Mouse (Mus musculus): ENCODE data around the gene Esrrg. TPM values are rescaled to one million over a fixed set of nuclear protein-coding genes. Genes with fewer than 3 reads are reported as not detected.

The Esrrg gene
- total and polyA plus RNA-seq, 2 experiments from 2014 or later, result 17.1 to 39.8 TPM

DNA sequence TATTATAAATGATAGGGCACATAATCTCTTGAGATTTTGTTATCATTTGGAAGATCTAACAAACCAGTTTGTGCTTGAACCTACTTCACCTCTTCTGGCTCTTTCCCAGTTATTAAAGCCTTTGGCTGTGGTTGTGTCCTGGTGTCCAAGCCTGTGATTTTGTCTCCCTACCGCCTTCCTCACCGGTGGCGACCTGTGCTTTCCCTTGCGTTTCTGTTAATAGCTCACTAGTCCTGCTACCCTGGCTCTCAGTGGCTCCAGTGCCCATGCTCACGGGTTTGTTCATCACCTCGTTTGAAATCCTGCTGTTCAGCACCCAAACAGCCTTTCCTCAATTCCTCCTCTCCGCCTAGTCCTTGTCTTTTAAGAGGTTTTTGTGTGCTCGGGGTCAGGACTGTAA lies 511.2 kb downstream of the Esrrg start:
- no peaks in the 10 kb centered on the region for H3K4me1 ChIP-seq (ENCODE audit: insufficient read depth, low read length)
- H3K4me2 ChIP-seq (ENCODE audit: low read depth, low read length, poor library complexity, severe bottlenecking), result no peak overlapping the region
- no peaks in the 10 kb centered on the region for H3K36me3 ChIP-seq (ENCODE audit: insufficient read depth, low read length)
- no peak for TF ChIP-seq CTCF (IDR thresholded peaks at IDR 0.05)
- no peak overlapping the region for H3K9ac ChIP-seq (replicated peaks; ENCODE audit: low read length, poor library complexity, severe bottlenecking)
- ATAC-seq (ENCODE audit: low FRiP score), result no peak
- H3K4me3 ChIP-seq (ENCODE audit: low read depth, low read length), result no peak overlapping the region
- DNase-seq (ENCODE audit: low spot score), result no peak
- H3K27ac ChIP-seq (ENCODE audit: low read depth, low read length), result no peak overlapping the region
- WGBS, result 89% methylated on average over 8 of the region's 8 CpGs
- no peaks in the 10 kb centered on the region for H3K9me3 ChIP-seq (ENCODE audit: low read length)
- H3K27me3 ChIP-seq (ENCODE audit: insufficient read depth, low read length), result no peaks in the 10 kb centered on the region

DNA sequence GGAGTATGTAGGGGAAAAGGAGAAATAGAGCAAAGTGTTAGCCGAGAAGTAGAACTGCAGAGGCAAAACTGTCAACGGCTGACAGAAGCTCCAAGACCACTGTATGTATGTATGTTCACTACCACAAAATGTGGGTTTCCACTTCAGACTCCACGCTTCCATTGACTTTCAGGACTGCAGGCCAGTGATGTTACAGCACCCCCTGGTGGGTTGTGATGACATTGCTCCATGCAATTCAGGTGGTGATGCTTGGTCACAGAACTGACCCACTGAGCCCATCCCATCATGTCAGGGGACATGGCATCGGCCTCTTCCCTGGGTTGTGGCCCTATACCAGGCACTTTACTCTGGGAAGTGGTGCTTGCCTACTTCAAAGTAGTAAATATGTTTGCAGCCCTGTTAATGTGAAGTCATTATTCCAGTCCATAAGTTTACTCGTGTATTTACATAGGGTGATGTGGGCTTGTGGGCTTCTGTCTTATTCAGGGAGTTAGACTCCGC lies 517.0 kb downstream of the Esrrg start:
- Histone ChIP-seq H3K4me3 (ENCODE audit: low read depth, low read length) (no peak overlapping the region), H3K9ac (replicated peaks; ENCODE audit: low read length, poor library complexity, severe bottlenecking) (no peak overlapping the region), H3K36me3 (ENCODE audit: insufficient read depth, low read length) (no peaks in the 10 kb centered on the region), H3K27me3 (ENCODE audit: insufficient read depth, low read length) (no peaks in the 10 kb centered on the region), H3K9me3 (ENCODE audit: low read length) (no peaks in the 10 kb centered on the region), H3K27ac (ENCODE audit: low read depth, low read length) (no peak overlapping the region), H3K4me1 (ENCODE audit: insufficient read depth, low read length) (no peaks in the 10 kb centered on the region), H3K4me2 (ENCODE audit: low read depth, low read length, poor library complexity, severe bottlenecking) (no peak overlapping the region)
- ATAC-seq (ENCODE audit: low FRiP score), result no peak
- DNase-seq (ENCODE audit: low spot score), result no peak
- peak; percentile 42; the same call in 1 of the 2 replicates for TF ChIP-seq CTCF (IDR thresholded peaks at IDR 0.05)
- WGBS, result 92% methylated on average over 6 of the region's 6 CpGs

DNA sequence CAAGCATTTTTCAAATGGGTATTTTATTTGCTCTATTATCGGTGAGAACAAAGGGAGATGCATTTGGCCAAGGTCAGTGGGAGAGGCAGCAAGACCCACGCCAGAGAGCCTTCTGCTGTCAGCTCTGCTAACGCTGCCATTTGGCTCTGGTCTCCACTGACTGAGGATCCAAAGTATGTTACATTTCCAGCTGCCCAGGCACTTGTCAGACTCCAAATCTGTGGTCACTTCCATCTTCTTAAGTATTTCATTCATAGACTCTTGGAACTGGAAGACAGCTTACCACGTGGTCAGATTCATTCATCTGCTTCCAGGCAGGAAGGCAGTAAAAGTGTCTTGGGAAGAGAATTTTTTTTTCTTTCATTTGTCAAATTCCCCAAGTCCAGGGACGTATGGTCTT lies 527.5 kb downstream of the Esrrg start:
- no peaks in the 10 kb centered on the region for H3K27me3 ChIP-seq (ENCODE audit: insufficient read depth, low read length)
- no peak overlapping the region for H3K4me3 ChIP-seq (ENCODE audit: low read depth, low read length)
- no peaks in the 10 kb centered on the region for H3K9me3 ChIP-seq (ENCODE audit: low read length)
- no peak for TF ChIP-seq CTCF (IDR thresholded peaks at IDR 0.05)
- H3K27ac ChIP-seq (ENCODE audit: low read depth, low read length), result no peak overlapping the region
- no peak overlapping the region for H3K9ac ChIP-seq (replicated peaks; ENCODE audit: low read length, poor library complexity, severe bottlenecking)
- WGBS, result 55% methylated on average over 5 of the region's 5 CpGs
- no peaks in the 10 kb centered on the region for H3K4me1 ChIP-seq (ENCODE audit: insufficient read depth, low read length)
- DNase-seq (ENCODE audit: low spot score) (peak; percentile 45), ATAC-seq (ENCODE audit: low FRiP score) (no peak)
- H3K36me3 ChIP-seq (ENCODE audit: insufficient read depth, low read length), result no peaks in the 10 kb centered on the region
- no peak overlapping the region for H3K4me2 ChIP-seq (ENCODE audit: low read depth, low read length, poor library complexity, severe bottlenecking)

DNA sequence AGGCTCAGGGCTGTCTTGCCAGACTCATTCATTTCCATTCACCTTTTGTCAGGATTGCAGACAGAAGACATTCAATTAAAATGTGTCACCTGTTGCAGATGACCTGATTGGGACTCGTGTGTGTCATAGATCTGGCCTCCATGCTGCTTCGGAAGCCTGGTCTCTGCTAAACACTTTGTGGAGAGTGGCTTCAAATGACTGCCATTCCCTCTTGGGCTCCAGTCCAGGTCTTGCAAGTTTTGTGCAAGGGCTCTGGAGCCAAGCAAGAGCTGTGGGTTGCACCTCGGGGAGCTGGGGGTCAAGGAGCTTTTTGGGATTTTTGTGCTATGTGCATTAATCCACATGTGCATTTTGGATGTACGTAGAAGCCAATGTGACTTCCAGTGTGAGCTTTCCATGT lies 530.9 kb downstream of the Esrrg start:
- DNase-seq (ENCODE audit: low spot score) (no peak), ATAC-seq (ENCODE audit: low FRiP score) (no peak)
- Histone ChIP-seq H3K4me2 (ENCODE audit: low read depth, low read length, poor library complexity, severe bottlenecking) (no peak overlapping the region), H3K9me3 (ENCODE audit: low read length) (no peaks in the 10 kb centered on the region), H3K27me3 (ENCODE audit: insufficient read depth, low read length) (no peaks in the 10 kb centered on the region), H3K36me3 (ENCODE audit: insufficient read depth, low read length) (no peaks in the 10 kb centered on the region), H3K4me3 (ENCODE audit: low read depth, low read length) (no peak overlapping the region), H3K4me1 (ENCODE audit: insufficient read depth, low read length) (no peaks in the 10 kb centered on the region), H3K9ac (replicated peaks; ENCODE audit: low read length, poor library complexity, severe bottlenecking) (no peak overlapping the region), H3K27ac (ENCODE audit: low read depth, low read length) (no peak overlapping the region)
- no peak for TF ChIP-seq CTCF (IDR thresholded peaks at IDR 0.05)
- 43% methylated on average over 4 of the region's 4 CpGs for WGBS

DNA sequence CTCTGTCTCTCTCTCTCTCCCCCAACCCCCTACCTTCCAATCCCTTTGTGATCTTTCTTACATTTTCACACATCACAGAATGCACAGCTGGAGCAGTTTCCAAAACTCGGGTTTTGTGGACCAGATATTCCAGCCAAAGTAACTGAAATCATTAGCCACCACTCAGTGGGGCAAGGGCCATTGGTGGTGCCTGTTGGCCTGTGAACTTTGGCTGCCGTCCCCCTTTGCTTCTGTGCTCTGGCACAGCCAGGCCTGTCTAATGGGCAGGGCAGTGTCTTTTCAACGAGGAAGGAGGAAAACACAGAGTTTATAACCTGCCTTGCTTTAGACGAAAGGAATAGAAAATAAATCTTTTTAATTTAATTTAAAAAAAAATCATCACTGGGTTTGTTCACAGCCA lies 531.6 kb downstream of the Esrrg start:
- no peaks in the 10 kb centered on the region for H3K4me1 ChIP-seq (ENCODE audit: insufficient read depth, low read length)
- DNase-seq (ENCODE audit: low spot score), result no peak
- no peaks in the 10 kb centered on the region for H3K9me3 ChIP-seq (ENCODE audit: low read length)
- H3K4me2 ChIP-seq (ENCODE audit: low read depth, low read length, poor library complexity, severe bottlenecking), result no peak overlapping the region
- H3K9ac ChIP-seq (replicated peaks; ENCODE audit: low read length, poor library complexity, severe bottlenecking), result no peak overlapping the region
- no peak for TF ChIP-seq CTCF (IDR thresholded peaks at IDR 0.05)
- WGBS, result 71% methylated on average over 4 of the region's 4 CpGs
- H3K27me3 ChIP-seq (ENCODE audit: insufficient read depth, low read length), result no peaks in the 10 kb centered on the region
- no peak overlapping the region for H3K4me3 ChIP-seq (ENCODE audit: low read depth, low read length)
- no peak overlapping the region for H3K27ac ChIP-seq (ENCODE audit: low read depth, low read length)
- no peak for ATAC-seq (ENCODE audit: low FRiP score)
- H3K36me3 ChIP-seq (ENCODE audit: insufficient read depth, low read length), result no peaks in the 10 kb centered on the region

DNA sequence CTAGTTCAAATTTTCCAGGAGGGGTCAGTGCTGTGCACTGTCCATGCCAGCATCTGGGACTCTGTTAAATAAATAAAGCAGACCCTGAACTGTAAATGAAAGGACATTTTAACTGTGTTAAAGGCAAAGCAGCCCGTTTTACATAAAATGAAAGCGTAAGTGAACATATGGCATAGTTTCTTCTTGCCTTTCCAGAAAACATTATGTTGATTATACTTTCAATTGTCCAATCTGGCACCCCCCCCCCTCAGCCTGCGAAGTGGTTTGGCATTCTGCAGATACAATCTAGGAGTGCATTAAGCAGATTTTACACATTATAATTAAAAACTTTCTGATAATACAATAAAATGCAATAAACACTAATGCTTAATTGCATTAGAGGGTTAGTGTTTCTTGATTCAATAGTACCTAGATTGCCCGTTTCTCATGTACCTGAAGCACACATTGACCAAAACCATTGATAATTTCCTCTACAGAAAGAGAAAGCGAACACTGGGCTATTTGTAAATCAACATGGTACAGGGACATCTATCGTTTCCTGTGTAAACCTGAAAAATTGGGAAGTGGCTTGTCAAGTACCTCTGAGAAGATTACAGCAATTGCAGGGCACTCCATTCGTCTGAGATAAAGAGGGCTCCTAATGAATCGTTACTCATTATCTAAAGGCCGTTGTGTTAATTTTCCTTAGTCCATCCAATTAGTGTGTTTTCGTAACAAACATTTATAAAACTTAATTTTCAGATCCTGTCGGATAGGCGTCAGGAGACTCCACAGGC lies 539.0 kb downstream of the Esrrg start:
- no peak overlapping the region for H3K27ac ChIP-seq (ENCODE audit: low read depth, low read length)
- no peak for TF ChIP-seq CTCF (IDR thresholded peaks at IDR 0.05)
- WGBS, result 80% methylated on average over 12 of the region's 12 CpGs
- no peak for DNase-seq (ENCODE audit: low spot score)
- H3K4me1 ChIP-seq (ENCODE audit: insufficient read depth, low read length), result no peaks in the 10 kb centered on the region
- H3K9ac ChIP-seq (replicated peaks; ENCODE audit: low read length, poor library complexity, severe bottlenecking), result no peak overlapping the region
- no peak overlapping the region for H3K4me3 ChIP-seq (ENCODE audit: low read depth, low read length)
- H3K9me3 ChIP-seq (ENCODE audit: low read length), result no peaks in the 10 kb centered on the region
- no peaks in the 10 kb centered on the region for H3K27me3 ChIP-seq (ENCODE audit: insufficient read depth, low read length)
- H3K36me3 ChIP-seq (ENCODE audit: insufficient read depth, low read length), result no peaks in the 10 kb centered on the region
- no peak for ATAC-seq (ENCODE audit: low FRiP score)
- no peak overlapping the region for H3K4me2 ChIP-seq (ENCODE audit: low read depth, low read length, poor library complexity, severe bottlenecking)

All from midbrain, postnatal 0 days (tissue).